Comparison of ENCODE assay signal across 8 mouse cellular contexts in the genomic region with DNA sequence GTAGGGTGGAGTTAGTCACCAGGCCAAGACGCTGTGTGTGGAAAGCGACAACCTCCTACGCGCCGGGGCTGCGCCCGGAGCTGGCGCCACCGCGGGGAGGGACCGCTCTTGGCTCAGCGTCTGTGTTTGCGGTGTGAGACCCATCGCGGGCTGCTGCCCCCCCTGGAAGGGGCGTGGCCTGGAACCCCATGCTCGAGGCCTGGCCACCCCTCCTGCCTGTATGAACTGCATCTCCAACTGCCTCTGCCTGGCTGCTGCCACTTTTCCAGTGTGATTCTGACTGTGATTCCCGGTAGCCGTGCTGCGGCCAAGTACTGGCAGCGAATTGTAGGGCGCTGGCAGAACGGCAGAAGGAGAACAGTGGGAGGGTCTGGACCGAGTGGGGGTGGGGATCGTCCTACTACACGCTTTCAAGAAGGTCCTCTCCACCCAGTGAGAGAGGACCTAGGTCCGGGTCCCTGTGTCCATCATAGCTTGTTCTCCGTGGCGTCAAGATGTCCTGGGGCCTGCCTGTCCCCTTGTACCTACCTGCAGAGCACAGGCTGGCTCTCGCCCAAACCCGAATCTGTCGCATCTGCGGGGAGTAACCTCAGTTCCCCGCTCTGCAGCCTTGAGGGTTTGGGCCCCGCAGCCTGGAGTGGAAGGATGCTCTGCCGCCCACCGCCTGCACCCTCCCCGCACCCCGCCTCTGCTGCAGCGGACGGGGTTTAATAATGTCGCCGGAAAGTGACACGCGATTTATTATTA. TPM values are rescaled to one million over a fixed set of nuclear protein-coding genes. Genes with fewer than 3 reads are reported as not detected.
A peak's percentile ranks its signal among the peaks of the same experiment; 100 is the strongest.
DNase-seq lines count a peak whose midpoint lies in the region; ATAC-seq and TF ChIP-seq lines count a peak whose summit lies in the region.

No protein-coding gene starts in this region.

- peaks cover 60% of the 10 kb centered on the region for H3K4me1 ChIP-seq in embryonic facial prominence, embryonic 13.5 days
- H3K4me1 ChIP-seq in heart, embryonic 14.5 days (ENCODE audit: control insufficient read depth in 2 of 2, insufficient read depth in 2 of 2, low read length in 2 of 2) = peaks cover 28 to 55% of the 10 kb centered on the region in 2 experiments
- H3K4me1 ChIP-seq in kidney, embryonic 15.5 days = peaks cover 63% of the 10 kb centered on the region
- H3K4me1 ChIP-seq in lung, adult 2 months (ENCODE audit: control insufficient read depth, insufficient read depth, low read length) = peaks cover 4% of the 10 kb centered on the region
- peaks cover 32% of the 10 kb centered on the region for H3K4me1 ChIP-seq in olfactory bulb, adult 2 months (ENCODE audit: control insufficient read depth, insufficient read depth, low read length)

- H3K9me3 ChIP-seq in embryonic facial prominence, embryonic 13.5 days = no peaks in the 10 kb centered on the region
- H3K9me3 ChIP-seq in heart, embryonic 14.5 days (ENCODE audit: control insufficient read depth, low read length) = no peaks in the 10 kb centered on the region
- no peaks in the 10 kb centered on the region for H3K9me3 ChIP-seq in kidney, embryonic 15.5 days (replicated peaks)

- peaks cover 85% of the 10 kb centered on the region for H3K27me3 ChIP-seq in embryonic facial prominence, embryonic 13.5 days
- H3K27me3 ChIP-seq in heart, embryonic 14.5 days (ENCODE audit: control insufficient read depth, insufficient read depth, low read length) = peaks cover 69% of the 10 kb centered on the region
- peaks cover 97% of the 10 kb centered on the region for H3K27me3 ChIP-seq in kidney, embryonic 15.5 days

- TF ChIP-seq POLR2A in lung, adult 2 months (IDR thresholded peaks at IDR 0.05; ENCODE audit: borderline replicate concordance, extremely low read depth, low read depth, low read length) = 0 out of 2 replicates have a peak, but pooled peaks have one; percentile 21
- no peak for TF ChIP-seq POLR2A in olfactory bulb, adult 2 months (IDR thresholded peaks at IDR 0.05; ENCODE audit: insufficient read depth, low read depth, low read length)

- peak overlapping the region; percentile 62 for H3K9ac ChIP-seq in embryonic facial prominence, embryonic 13.5 days
- H3K9ac ChIP-seq in heart, embryonic 14.5 days (ENCODE audit: low read length) = peak overlapping the region; percentile 64
- peak overlapping the region; percentile 37; the same call in 1 of the 2 replicates for H3K9ac ChIP-seq in kidney, embryonic 15.5 days

- peak overlapping the region; percentile 72 for H3K27ac ChIP-seq in embryonic facial prominence, embryonic 13.5 days
- peak overlapping the region; percentile 45 to 51 for H3K27ac ChIP-seq in heart, embryonic 14.5 days (replicated peaks in 1 of 2; ENCODE audit: control insufficient read depth in 1 of 2, insufficient read depth in 1 of 2, low read depth in 2 of 2, low read length in 2 of 2)
- peak overlapping the region; percentile 28 for H3K27ac ChIP-seq in kidney, embryonic 15.5 days
- H3K27ac ChIP-seq in olfactory bulb, adult 2 months (ENCODE audit: insufficient read depth, low read depth, low read length) = no peak overlapping the region

- TF ChIP-seq CTCF in lung, adult 2 months (IDR thresholded peaks at IDR 0.05; ENCODE audit: insufficient read depth, low read length) = no peak
- no peak for TF ChIP-seq CTCF in olfactory bulb, adult 2 months (IDR thresholded peaks at IDR 0.05; ENCODE audit: insufficient read depth, low read depth, low read length)

- peak overlapping the region; percentile 38 for H3K4me3 ChIP-seq in embryonic facial prominence, embryonic 13.5 days
- peak overlapping the region; percentile 36 to 41 for H3K4me3 ChIP-seq in heart, embryonic 14.5 days (ENCODE audit: control insufficient read depth in 1 of 2, insufficient read depth in 1 of 2, low read depth in 1 of 2, low read length in 2 of 2)
- peak overlapping the region; percentile 31 for H3K4me3 ChIP-seq in kidney, embryonic 15.5 days (replicated peaks)
- H3K4me3 ChIP-seq in lung, adult 2 months (replicated peaks; ENCODE audit: extremely low read depth, low read depth, low read length) = peak overlapping the region; percentile 16
- peak overlapping the region; percentile 19 for H3K4me3 ChIP-seq in olfactory bulb, adult 2 months (ENCODE audit: insufficient read depth, low read depth, low read length)

- ATAC-seq in CD4-positive, CD25-positive, alpha-beta regulatory T cell, adult 4 months = peak; percentile 46
- ATAC-seq in embryonic facial prominence, embryonic 13.5 days (ENCODE audit: insufficient number of reproducible peaks, insufficient read depth, low FRiP score, low TSS enrichment, low read depth) = no peak
- ATAC-seq in heart, embryonic 14.5 days (ENCODE audit: insufficient number of reproducible peaks, insufficient read depth, low FRiP score, low read depth) = peak; percentile 24
- ATAC-seq in kidney, embryonic 15.5 days (replicated peaks; ENCODE audit: low FRiP score) = 0 out of 2 replicates have a peak, but pooled peaks have one; percentile 17

- peak; percentile 79 for DNase-seq in adrenal gland, postnatal 10 days
- peak; percentile 80 for DNase-seq in lung, adult 2 months
- peak; percentile 72 to 84 for DNase-seq in urinary bladder, postnatal 36 days (ENCODE audit: low spot score in 2 of 2)

- no peaks in the 10 kb centered on the region for H3K36me3 ChIP-seq in embryonic facial prominence, embryonic 13.5 days
- no peaks in the 10 kb centered on the region for H3K36me3 ChIP-seq in heart, embryonic 14.5 days (ENCODE audit: control insufficient read depth, insufficient read depth, low read length)
- H3K36me3 ChIP-seq in kidney, embryonic 15.5 days = no peaks in the 10 kb centered on the region

- WGBS in embryonic facial prominence, embryonic 13.5 days = under 1% methylated on average over 45 of the region's 45 CpGs
- 2% methylated on average over 45 of the region's 45 CpGs for WGBS in heart, embryonic 14.5 days
- under 1% methylated on average over 45 of the region's 45 CpGs for WGBS in kidney, embryonic 15.5 days
- under 1% methylated on average over 45 of the region's 45 CpGs for WGBS in lung, adult 2 months
- 2% methylated on average over 45 of the region's 45 CpGs for WGBS in olfactory bulb, adult 2 months

- peak overlapping the region; percentile 94 for H3K4me2 ChIP-seq in embryonic facial prominence, embryonic 13.5 days
- peak overlapping the region; percentile 69 for H3K4me2 ChIP-seq in heart, embryonic 14.5 days (ENCODE audit: low read length)
- H3K4me2 ChIP-seq in kidney, embryonic 15.5 days = peak overlapping the region; percentile 60

RNA-seq across cellular contexts. Expression of a gene that starts 4.9 kb away (rescaled TPM):
- 1 to 10 TPM in 1 of 2 experiments, under 1 TPM in 1; 0.76 to 1.2 TPM for polyA plus RNA-seq in CD4-positive, CD25-positive, alpha-beta regulatory T cell, adult 4 months (2017; shearing (Covaris generic))
- total RNA-seq in adrenal gland, postnatal 10 days (2021) = 1 to 10 TPM; 8.2 to 9.2 TPM
- 17.7 and 29.4 TPM in 2 replicates for polyA plus RNA-seq in embryonic facial prominence, embryonic 13.5 days (2015; fragmentation: Nextera tagmentation; extraction: Ambion mirVana)
- polyA plus RNA-seq in heart, embryonic 14.5 days (2014; fragmentation: Nextera tagmentation; extraction: Ambion mirVana) = 8.0 and 11.5 TPM in 2 replicates
- polyA plus RNA-seq in kidney, embryonic 15.5 days (2015; fragmentation: Nextera tagmentation; extraction: Ambion mirVana) = 13.3 and 20.2 TPM in 2 replicates
- 10.4 and 11.0 TPM in 2 replicates for polyA plus RNA-seq in lung, adult 2 months (2012; rRNA removed)
- polyA plus RNA-seq in olfactory bulb, adult 2 months (2012; ENCODE audit: insufficient read depth, insufficient read length, low replicate concordance, missing spikeins) = not detected in 2 replicates

RNA-seq across cellular contexts. Expression of a gene that starts 32.6 kb away (rescaled TPM):
- 100 to 1,000 TPM in 1 of 2 experiments, 10 to 100 TPM in 1; 92.5 to 132 TPM for polyA plus RNA-seq in CD4-positive, CD25-positive, alpha-beta regulatory T cell, adult 4 months (2017; shearing (Covaris generic))
- 10 to 100 TPM; 39.3 to 51.5 TPM for total RNA-seq in adrenal gland, postnatal 10 days (2021)
- 32.3 and 32.5 TPM in 2 replicates for polyA plus RNA-seq in embryonic facial prominence, embryonic 13.5 days (2015; fragmentation: Nextera tagmentation; extraction: Ambion mirVana)
- polyA plus RNA-seq in heart, embryonic 14.5 days (2014; fragmentation: Nextera tagmentation; extraction: Ambion mirVana) = 17.6 and 18.2 TPM in 2 replicates
- polyA plus RNA-seq in kidney, embryonic 15.5 days (2015; fragmentation: Nextera tagmentation; extraction: Ambion mirVana) = 20.2 and 24.4 TPM in 2 replicates
- 61.8 and 84.2 TPM in 2 replicates for polyA plus RNA-seq in lung, adult 2 months (2012; rRNA removed)
- polyA plus RNA-seq in olfactory bulb, adult 2 months (2012; ENCODE audit: insufficient read depth, insufficient read length, low replicate concordance, missing spikeins) = not detected in 2 replicates

RNA-seq across cellular contexts. Expression of a gene that starts 34.4 kb away (rescaled TPM):
- not detected for polyA plus RNA-seq in CD4-positive, CD25-positive, alpha-beta regulatory T cell, adult 4 months (2017; shearing (Covaris generic))
- total RNA-seq in adrenal gland, postnatal 10 days (2021) = under 1 TPM; 0.21 to 0.48 TPM
- 0.47 and 0.51 TPM in 2 replicates for polyA plus RNA-seq in embryonic facial prominence, embryonic 13.5 days (2015; fragmentation: Nextera tagmentation; extraction: Ambion mirVana)
- polyA plus RNA-seq in heart, embryonic 14.5 days (2014; fragmentation: Nextera tagmentation; extraction: Ambion mirVana) = 0.11 and 0.19 TPM in 2 replicates
- polyA plus RNA-seq in kidney, embryonic 15.5 days (2015; fragmentation: Nextera tagmentation; extraction: Ambion mirVana) = 0.78 and 1.1 TPM in 2 replicates
- polyA plus RNA-seq in lung, adult 2 months (2012; rRNA removed) = 0.64 and 1.2 TPM in 2 replicates
- polyA plus RNA-seq in olfactory bulb, adult 2 months (2012; ENCODE audit: insufficient read depth, insufficient read length, low replicate concordance, missing spikeins) = not detected in 2 replicates
